Mouse (Mus musculus) lung, embryonic 15.5 days (tissue): ENCODE measurements at regions not wholly inside any gene's neighbourhood (a gene's known extent, or its start where the extent isn't known, plus 50 kb on each side); places are given as distances from the start of the nearest gene placed in this dataset.

Source experiments
- ATAC-seq: fragments of 200-750 bp; cut with Nextera tagmentation; 2 replicates; pipeline ENCODE4 v1.8.0; 2017; ENCODE audit warnings: moderate number of reproducible peaks, borderline replicate concordance; ENCODE audit not compliant: low FRiP score, low TSS enrichment; ENCODE audit errors: extremely low read depth
- H3K27ac ChIP-seq: fragments of 300-500 bp; sonication (generic); 2 replicates; pipeline ENCODE4 v1.5.1; 2015; ENCODE audit warnings: moderate library complexity, mild to moderate bottlenecking, inconsistent platforms
- H3K27me3 ChIP-seq: fragments of 300-500 bp; sonication (generic); 2 replicates; pipeline ENCODE4 v1.6.1; 2015; ENCODE audit warnings: inconsistent platforms
- H3K36me3 ChIP-seq: fragments of 300-500 bp; sonication (generic); 2 replicates; pipeline ENCODE4 v1.6.1; 2015; ENCODE audit warnings: inconsistent platforms
- H3K4me1 ChIP-seq: fragments of 300-500 bp; sonication (generic); 2 replicates; pipeline ENCODE4 v1.6.1; 2015; ENCODE audit warnings: inconsistent platforms
- H3K4me2 ChIP-seq: fragments of 300-500 bp; sonication (generic); 2 replicates; pipeline ENCODE4 v1.6.1; 2015; ENCODE audit warnings: inconsistent platforms, mild to moderate bottlenecking, moderate library complexity
- H3K4me3 ChIP-seq: fragments of 300-500 bp; sonication (generic); 2 replicates; pipeline ENCODE4 v1.5.1; 2015; ENCODE audit warnings: mild to moderate bottlenecking, inconsistent platforms
- H3K9ac ChIP-seq: fragments of 300-500 bp; sonication (generic); 2 replicates; pipeline ENCODE4 v1.6.1; 2015; ENCODE audit warnings: inconsistent platforms
- H3K9me3 ChIP-seq: fragments of 300-500 bp; sonication (generic); 2 replicates; pipeline ENCODE4 v1.6.1; 2016; ENCODE audit warnings: inconsistent platforms
- WGBS: fragments of 180-500 bp; shearing (Covaris S2); methylation state at CpG from one replicate; pipeline ENCODE4 v1.1.7; 2015; 5-methylcytosine and 5-hydroxymethylcytosine counted together

DNA sequence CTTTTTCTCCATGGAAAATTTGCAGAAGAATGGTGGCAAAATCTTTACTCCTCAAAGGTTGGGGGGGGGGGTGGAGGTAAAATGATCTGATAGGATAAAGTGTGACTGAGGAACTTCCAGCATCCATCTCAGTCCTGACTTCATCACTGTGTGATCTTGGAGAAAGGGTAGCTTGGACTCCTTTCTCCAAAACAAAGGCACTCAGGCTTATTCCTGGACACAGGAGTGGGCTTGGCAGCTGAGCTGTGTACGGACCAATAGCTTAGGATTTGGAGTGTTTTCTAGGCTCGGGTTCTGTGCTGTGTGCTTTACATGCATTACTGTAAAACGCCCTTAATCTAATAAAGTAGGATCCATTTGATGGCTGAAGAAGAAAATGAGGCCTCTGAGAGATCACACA, 159.6 kb upstream of the Nlrp1b start:
- Histone ChIP-seq H3K27me3 (no peaks in the 10 kb centered on the region), H3K4me2 (no peak overlapping the region), H3K9ac (no peak overlapping the region)

DNA sequence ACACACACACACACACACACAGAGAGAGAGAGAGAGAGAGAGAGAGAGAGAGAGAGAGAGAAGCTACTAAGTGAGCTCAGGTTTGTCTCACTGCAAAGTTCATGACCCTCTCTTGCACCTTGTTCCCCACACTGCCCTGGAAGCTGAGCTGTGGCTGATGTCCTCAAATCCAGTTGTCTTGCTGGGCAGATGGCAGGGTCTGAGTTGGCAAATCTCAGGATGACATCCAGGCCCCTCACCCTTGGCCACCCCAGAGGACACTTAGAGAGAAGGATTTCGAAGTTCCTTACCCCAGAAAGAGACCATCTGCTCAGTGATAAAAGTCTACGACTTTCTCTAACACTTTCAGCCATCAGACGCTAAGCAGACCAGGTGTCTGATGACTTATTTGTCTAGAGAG, 160.1 kb upstream of the Nlrp1b start:
- WGBS, result 50% methylated on average over 3 of the region's 3 CpGs
- Histone ChIP-seq H3K36me3 (no peaks in the 10 kb centered on the region), H3K9ac (no peak overlapping the region), H3K4me3 (no peak overlapping the region), H3K27ac (no peak overlapping the region), H3K4me2 (no peak overlapping the region), H3K27me3 (no peaks in the 10 kb centered on the region), H3K4me1 (no peaks in the 10 kb centered on the region), H3K9me3 (no peaks in the 10 kb centered on the region)
- ATAC-seq, result no peak

More for the DNA sequence above, 159.6 kb upstream of the Nlrp1b start:
- no peak overlapping the region for H3K27ac ChIP-seq
- 60% methylated on average over 3 of the region's 3 CpGs for WGBS
- no peaks in the 10 kb centered on the region for H3K9me3 ChIP-seq
- H3K4me3 ChIP-seq, result no peak overlapping the region
- ATAC-seq, result no peak
- H3K4me1 ChIP-seq, result no peaks in the 10 kb centered on the region
- H3K36me3 ChIP-seq, result no peaks in the 10 kb centered on the region

DNA sequence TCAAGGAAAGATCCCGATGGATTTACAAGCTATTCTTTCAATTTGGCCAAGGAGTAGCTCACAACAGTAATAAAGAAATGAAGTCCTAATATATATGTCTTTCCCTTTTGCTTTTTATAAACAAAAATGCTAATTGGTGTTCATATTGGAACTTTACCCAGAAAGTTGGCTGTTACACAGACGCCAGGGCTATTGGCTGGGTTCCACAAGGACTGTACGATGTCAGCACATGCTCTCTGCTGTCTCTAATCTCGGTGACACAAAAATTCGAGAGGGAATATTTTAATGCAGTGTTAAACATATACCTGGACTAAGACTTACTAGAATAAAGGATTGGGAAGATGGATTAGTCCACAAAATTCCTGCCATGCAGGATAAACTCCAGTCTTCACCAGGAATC, 162.9 kb upstream of the Nlrp1b start:
- Histone ChIP-seq H3K4me3 (no peak overlapping the region), H3K9ac (no peak overlapping the region), H3K27me3 (no peaks in the 10 kb centered on the region), H3K4me2 (no peak overlapping the region), H3K4me1 (no peaks in the 10 kb centered on the region), H3K36me3 (no peaks in the 10 kb centered on the region), H3K9me3 (no peaks in the 10 kb centered on the region), H3K27ac (no peak overlapping the region)
- WGBS, result 57% methylated on average over 5 of the region's 5 CpGs
- no peak for ATAC-seq

DNA sequence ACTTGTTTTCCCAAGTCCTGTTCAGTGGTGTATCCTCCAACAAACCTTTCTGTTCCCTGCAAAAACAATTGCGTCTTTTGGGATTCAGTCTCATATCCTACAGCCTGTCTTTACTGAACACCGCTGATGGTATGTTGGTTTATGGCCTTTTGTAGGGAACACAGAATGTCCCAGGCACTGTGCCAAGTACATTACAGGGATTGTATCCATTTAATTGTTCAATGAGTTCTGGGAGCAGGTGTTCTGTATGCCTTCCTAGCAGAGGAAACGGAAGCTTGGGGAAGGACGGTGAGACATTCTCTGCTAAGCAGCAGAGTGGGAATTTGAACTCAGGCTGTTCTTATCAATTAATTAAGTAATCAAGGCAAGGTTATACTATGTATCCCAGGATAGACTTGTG, 164.5 kb upstream of the Nlrp1b start:
- Histone ChIP-seq H3K4me1 (no peaks in the 10 kb centered on the region), H3K9me3 (no peaks in the 10 kb centered on the region), H3K27me3 (no peaks in the 10 kb centered on the region), H3K36me3 (no peaks in the 10 kb centered on the region), H3K9ac (no peak overlapping the region), H3K4me2 (no peak overlapping the region), H3K4me3 (no peak overlapping the region), H3K27ac (no peak overlapping the region)
- WGBS, result 59% methylated on average over 4 of the region's 4 CpGs
- ATAC-seq, result no peak

DNA sequence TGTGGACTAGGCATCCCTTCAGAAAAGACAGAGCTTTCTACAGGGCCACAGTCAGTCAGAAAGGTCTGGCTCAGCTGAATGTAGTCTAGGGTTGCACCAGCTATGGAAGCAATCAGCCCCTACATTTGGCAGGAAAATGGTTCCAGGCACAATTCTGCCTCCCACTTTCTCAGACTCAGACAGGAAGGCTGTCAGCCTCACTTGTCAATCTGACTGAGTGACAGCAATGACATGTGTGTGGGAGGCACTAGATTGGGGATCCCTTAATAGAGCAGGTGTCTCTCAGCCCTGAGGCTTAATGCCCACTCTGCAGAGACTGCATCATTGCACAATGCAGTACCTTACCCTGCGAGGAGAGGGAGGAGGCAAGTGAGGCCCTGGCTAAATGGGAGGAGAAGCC, 165.1 kb upstream of the Nlrp1b start:
- Histone ChIP-seq H3K9ac (no peak overlapping the region), H3K4me3 (no peak overlapping the region), H3K4me2 (no peak overlapping the region), H3K27ac (no peak overlapping the region), H3K27me3 (no peaks in the 10 kb centered on the region), H3K4me1 (no peaks in the 10 kb centered on the region), H3K9me3 (no peaks in the 10 kb centered on the region), H3K36me3 (no peaks in the 10 kb centered on the region)
- ATAC-seq, result no peak
- 71% methylated on average over 1 of the region's 1 CpGs for WGBS

DNA sequence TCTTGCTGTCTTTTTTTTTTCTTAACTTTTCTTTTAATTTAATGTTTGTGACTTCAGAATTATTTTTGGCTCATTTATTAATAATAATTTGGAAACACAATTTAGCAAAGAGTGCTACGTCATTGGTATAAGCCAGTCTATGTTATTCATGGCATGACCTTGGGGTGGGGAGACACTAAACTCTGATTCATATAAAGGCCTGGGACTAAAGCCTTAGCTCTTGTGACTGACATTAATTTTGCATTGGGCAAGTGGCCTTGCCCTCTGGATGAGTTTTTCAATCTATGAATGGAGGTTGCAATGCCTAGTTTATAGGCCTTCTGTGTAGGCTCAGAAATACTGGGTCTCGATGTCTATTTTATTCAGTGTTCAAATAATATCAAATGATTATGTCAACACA, 169.8 kb upstream of the Nlrp1b start:
- H3K9me3 ChIP-seq, result no peaks in the 10 kb centered on the region
- WGBS, result 86% methylated on average over 2 of the region's 2 CpGs
- H3K36me3 ChIP-seq, result no peaks in the 10 kb centered on the region
- H3K4me1 ChIP-seq, result no peaks in the 10 kb centered on the region
- no peak overlapping the region for H3K9ac ChIP-seq
- no peak overlapping the region for H3K4me2 ChIP-seq
- no peaks in the 10 kb centered on the region for H3K27me3 ChIP-seq
- ATAC-seq, result no peak
- H3K27ac ChIP-seq, result no peak overlapping the region
- H3K4me3 ChIP-seq, result no peak overlapping the region

DNA sequence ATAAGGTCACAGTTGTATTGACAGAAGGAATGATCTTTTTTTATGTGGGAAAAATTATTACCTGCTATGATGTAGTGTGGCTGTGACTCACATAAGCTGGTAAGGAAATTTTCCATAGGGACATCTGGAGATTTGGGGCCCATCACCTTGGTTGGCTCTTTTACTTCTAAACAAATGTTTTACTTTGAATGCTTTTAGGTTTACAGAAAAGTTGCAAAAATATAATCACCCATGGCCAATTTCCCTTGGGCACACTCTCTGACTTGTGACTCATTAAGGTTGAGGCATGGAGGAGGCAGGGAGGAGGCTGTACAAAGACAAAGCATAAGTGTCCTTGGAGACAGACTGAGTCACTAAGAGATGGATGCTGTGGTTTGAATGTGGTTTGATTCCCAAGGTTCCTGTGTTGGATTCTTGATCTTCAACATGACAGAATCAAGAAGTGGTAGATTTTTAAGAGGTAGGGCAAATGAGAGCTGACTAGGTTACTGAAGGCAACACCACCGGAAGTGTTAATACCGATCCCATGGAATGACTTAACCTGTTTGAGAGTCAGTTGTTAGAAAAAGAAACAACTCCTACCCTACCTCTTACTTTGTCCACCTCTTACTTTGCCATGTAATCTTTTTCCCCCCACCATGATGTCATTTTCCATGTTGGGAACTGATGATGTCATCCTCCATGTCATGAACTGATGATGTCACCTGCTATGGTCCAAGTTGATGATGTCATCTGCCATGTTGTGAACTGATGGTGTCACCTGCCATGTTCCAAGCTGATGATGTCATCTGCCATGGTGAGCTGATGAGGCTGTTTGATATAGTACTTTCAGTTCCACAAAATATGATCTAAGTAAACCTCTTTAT, 171.1 kb upstream of the Nlrp1b start:
- no peak overlapping the region for H3K4me3 ChIP-seq
- H3K4me1 ChIP-seq, result no peaks in the 10 kb centered on the region
- H3K27ac ChIP-seq, result no peak overlapping the region
- WGBS, result 80% methylated on average over 2 of the region's 2 CpGs
- no peaks in the 10 kb centered on the region for H3K9me3 ChIP-seq
- no peak overlapping the region for H3K4me2 ChIP-seq
- H3K27me3 ChIP-seq, result no peaks in the 10 kb centered on the region
- H3K9ac ChIP-seq, result no peak overlapping the region
- H3K36me3 ChIP-seq, result no peaks in the 10 kb centered on the region
- no peak for ATAC-seq

DNA sequence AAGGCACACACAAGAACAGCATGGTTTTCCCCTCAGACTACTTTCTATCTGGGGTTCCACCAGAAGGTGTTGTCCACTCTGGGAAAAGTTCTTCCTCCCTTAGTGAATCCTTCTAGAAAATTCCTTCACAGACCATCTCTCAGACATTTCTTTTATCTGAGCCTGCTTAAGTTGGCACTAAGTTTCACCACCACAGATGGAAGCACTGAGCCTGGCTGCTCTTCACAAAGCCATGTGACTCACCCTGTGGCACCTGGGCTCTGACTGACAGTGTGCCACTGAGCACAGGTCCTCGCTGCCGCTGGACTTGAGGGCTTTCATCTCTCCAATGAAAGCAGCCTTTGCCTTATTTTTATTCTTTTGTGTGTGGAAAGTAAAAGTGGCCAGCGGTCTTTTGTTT, 173.8 kb upstream of the Nlrp1b start:
- no peaks in the 10 kb centered on the region for H3K27me3 ChIP-seq
- H3K36me3 ChIP-seq, result no peaks in the 10 kb centered on the region
- no peak overlapping the region for H3K9ac ChIP-seq
- 87% methylated on average over 3 of the region's 3 CpGs for WGBS
- no peak overlapping the region for H3K4me2 ChIP-seq
- no peak overlapping the region for H3K4me3 ChIP-seq
- no peaks in the 10 kb centered on the region for H3K4me1 ChIP-seq
- no peaks in the 10 kb centered on the region for H3K9me3 ChIP-seq
- ATAC-seq, result no peak
- H3K27ac ChIP-seq, result no peak overlapping the region

DNA sequence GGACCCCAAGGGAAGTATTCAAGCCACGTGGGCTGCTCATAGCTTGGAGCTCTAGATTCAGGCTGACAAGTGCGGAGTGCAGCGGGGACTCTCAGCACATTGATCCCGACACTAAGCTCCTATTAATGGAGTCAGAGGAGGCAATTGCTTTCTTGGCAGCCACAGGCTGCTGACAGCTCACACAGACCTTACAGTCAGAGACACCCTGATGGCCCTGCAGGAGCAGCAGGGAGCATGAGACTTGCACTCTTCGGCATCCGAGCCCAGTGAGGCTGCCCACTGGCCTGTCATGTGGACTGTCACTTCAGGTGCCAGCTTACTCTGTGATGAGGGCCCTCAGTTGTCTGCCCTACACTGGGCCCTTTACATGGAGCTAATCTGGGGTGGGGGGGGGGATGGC, 176.5 kb upstream of the Nlrp1b start:
- 69% methylated on average over 6 of the region's 6 CpGs for WGBS

DNA sequence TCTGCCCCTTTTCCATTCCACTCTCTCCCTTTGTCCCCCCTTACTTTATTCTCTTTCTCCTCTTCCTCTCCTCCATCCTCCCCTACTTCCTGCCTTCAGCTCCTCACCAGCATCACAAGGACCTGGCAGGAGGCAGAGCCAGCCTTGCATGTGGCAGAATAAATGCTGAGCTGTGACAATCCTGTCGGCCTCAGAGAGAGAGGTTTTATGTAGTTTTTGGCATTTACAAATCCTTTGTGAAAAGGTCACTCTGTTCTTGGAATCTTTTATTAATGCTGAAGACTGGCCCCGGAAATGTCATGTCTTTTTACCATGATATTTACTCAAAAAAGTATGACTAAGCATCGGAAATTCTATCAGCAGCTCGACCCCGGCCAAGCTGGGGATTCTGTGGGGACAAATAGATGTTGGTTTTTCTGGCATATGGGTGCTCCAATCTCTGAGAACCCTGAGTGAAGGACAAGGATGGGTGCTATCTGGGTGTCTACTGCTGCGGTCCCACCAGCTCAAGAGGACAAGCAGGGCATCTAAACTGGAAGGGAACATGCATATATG, 178.8 kb upstream of the Nlrp1b start:
- Histone ChIP-seq H3K4me2 (no peak overlapping the region), H3K4me3 (no peak overlapping the region), H3K36me3 (no peaks in the 10 kb centered on the region), H3K27me3 (no peaks in the 10 kb centered on the region), H3K9me3 (no peaks in the 10 kb centered on the region), H3K4me1 (no peaks in the 10 kb centered on the region), H3K27ac (no peak overlapping the region), H3K9ac (no peak overlapping the region)
- 79% methylated on average over 6 of the region's 6 CpGs for WGBS
- no peak for ATAC-seq

More for the DNA sequence above, 176.5 kb upstream of the Nlrp1b start:
- H3K9ac ChIP-seq, result no peak overlapping the region
- no peaks in the 10 kb centered on the region for H3K4me1 ChIP-seq
- no peaks in the 10 kb centered on the region for H3K27me3 ChIP-seq
- ATAC-seq, result no peak
- no peaks in the 10 kb centered on the region for H3K36me3 ChIP-seq
- H3K4me2 ChIP-seq, result no peak overlapping the region
- H3K27ac ChIP-seq, result no peak overlapping the region
- H3K9me3 ChIP-seq, result no peaks in the 10 kb centered on the region
- H3K4me3 ChIP-seq, result no peak overlapping the region

DNA sequence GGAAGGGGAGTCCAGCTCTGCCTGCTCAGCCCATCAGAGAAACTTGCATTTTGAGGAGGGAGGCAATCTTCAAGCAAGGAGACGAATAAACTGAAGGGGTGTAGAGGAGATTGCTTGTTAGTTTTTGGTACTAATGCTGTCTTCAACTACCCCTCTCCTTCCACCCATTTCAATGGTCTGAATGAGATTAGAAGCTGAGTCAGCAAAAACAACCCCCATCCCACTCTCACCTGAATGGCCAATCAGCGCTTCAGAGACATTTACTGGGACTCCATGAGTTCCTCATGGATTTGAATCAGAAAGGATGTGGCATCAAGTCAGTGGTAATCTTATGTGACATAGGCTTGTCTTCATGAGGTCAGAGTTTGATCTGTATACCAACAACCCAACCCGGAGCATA, 180.0 kb upstream of the Nlrp1b start:
- no peaks in the 10 kb centered on the region for H3K36me3 ChIP-seq
- H3K4me2 ChIP-seq, result no peak overlapping the region
- no peak for ATAC-seq
- no peak overlapping the region for H3K4me3 ChIP-seq
- H3K4me1 ChIP-seq, result no peaks in the 10 kb centered on the region
- no peaks in the 10 kb centered on the region for H3K9me3 ChIP-seq
- no peaks in the 10 kb centered on the region for H3K27me3 ChIP-seq
- no peak overlapping the region for H3K9ac ChIP-seq
- H3K27ac ChIP-seq, result no peak overlapping the region
- 86% methylated on average over 3 of the region's 3 CpGs for WGBS

DNA sequence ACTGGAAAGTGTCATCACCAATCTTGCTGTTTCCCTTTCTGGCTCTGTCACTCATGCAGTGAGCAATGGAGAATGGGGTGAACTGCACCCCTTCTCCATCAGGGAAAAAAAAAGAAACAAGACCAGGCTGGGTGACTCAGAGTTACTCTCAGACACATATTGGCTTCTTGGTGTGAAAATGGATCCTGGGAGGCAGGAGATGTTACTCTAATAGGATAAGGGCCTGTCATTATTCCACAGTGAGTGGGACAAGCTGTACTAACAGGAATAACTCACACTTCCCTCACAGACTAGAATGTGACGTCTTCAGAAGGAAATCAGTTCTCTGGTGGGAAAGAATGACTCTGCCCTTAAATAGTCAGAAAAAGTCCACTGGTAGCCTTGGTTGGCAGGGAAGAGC, 181.4 kb upstream of the Nlrp1b start:
- Histone ChIP-seq H3K27me3 (no peaks in the 10 kb centered on the region), H3K9ac (no peak overlapping the region), H3K4me1 (no peaks in the 10 kb centered on the region), H3K36me3 (no peaks in the 10 kb centered on the region), H3K4me3 (no peak overlapping the region), H3K9me3 (no peaks in the 10 kb centered on the region), H3K4me2 (no peak overlapping the region), H3K27ac (no peak overlapping the region)
- no peak for ATAC-seq
- 55% methylated on average over 1 of the region's 1 CpGs for WGBS
